Mouse (Mus musculus) heart, embryonic 16.5 days (tissue): ENCODE measurements around the gene Abhd17c. TPM values are rescaled to one million over a fixed set of nuclear protein-coding genes. Genes with fewer than 3 reads are reported as not detected.

Experiments used
- ATAC-seq: fragments of 200-750 bp; cut with Nextera tagmentation; replicated peaks from 2 replicates; pipeline ENCODE4 v1.8.0; 2017; ENCODE audit warnings: moderate number of reproducible peaks; ENCODE audit not compliant: insufficient read depth, low FRiP score; ENCODE audit errors: extremely low read depth
- H3K27ac ChIP-seq: fragments of 300-500 bp; sonication (generic); 2 replicates; pipeline ENCODE4 v1.5.1; 2014; ENCODE audit warnings: mild to moderate bottlenecking, low read length, control low read depth, moderate library complexity
- H3K27me3 ChIP-seq: fragments of 300-500 bp; sonication (generic); 2 replicates; pipeline ENCODE4 v1.6.1; 2014; ENCODE audit warnings: low read length, mixed read lengths; ENCODE audit not compliant: control insufficient read depth, insufficient read depth
- H3K36me3 ChIP-seq: fragments of 300-500 bp; sonication (generic); 2 replicates; pipeline ENCODE4 v1.6.1; 2014; ENCODE audit not compliant: control insufficient read depth, insufficient read depth
- H3K4me1 ChIP-seq: fragments of 300-500 bp; sonication (generic); 2 replicates; pipeline ENCODE4 v1.6.1; 2014; ENCODE audit warnings: low read length, mixed read lengths; ENCODE audit not compliant: control insufficient read depth, insufficient read depth
- H3K4me2 ChIP-seq: fragments of 300-500 bp; sonication (generic); 2 replicates; pipeline ENCODE4 v1.6.1; 2014; ENCODE audit warnings: low read depth, mild to moderate bottlenecking, control low read depth, low read length
- H3K4me3 ChIP-seq: fragments of 300-500 bp; sonication (generic); 2 replicates; pipeline ENCODE4 v1.5.1; 2014; ENCODE audit warnings: mild to moderate bottlenecking, control low read depth, low read length
- H3K9ac ChIP-seq: fragments of 300-500 bp; sonication (generic); 2 replicates; pipeline ENCODE4 v1.6.1; 2014; ENCODE audit warnings: low read length, control low read depth
- H3K9me3 ChIP-seq: fragments of 300-500 bp; sonication (generic); replicated peaks from 2 replicates; pipeline ENCODE4 v1.6.1; 2016; ENCODE audit warnings: low read length; ENCODE audit not compliant: control insufficient read depth
- WGBS: fragments of 180-500 bp; shearing (Covaris S2); extraction: QIAGEN DNeasy Blood & Tissue Kit; methylation state at CpG from one replicate; pipeline ENCODE4 v1.1.7; 2014; 5-methylcytosine and 5-hydroxymethylcytosine counted together
- polyA plus RNA-seq: library from polyadenylated mRNA; unstranded; fragments of >200 nt; fragmentation: Nextera tagmentation; extraction: Ambion mirVana; gene quantifications from 2 replicates; pipeline ENCODE4 v1.2.1, GENCODE M21; 2015

Gene Abhd17c
- polyA plus RNA-seq, 1 experiment from 2014 or later, result 14.5 TPM

DNA sequence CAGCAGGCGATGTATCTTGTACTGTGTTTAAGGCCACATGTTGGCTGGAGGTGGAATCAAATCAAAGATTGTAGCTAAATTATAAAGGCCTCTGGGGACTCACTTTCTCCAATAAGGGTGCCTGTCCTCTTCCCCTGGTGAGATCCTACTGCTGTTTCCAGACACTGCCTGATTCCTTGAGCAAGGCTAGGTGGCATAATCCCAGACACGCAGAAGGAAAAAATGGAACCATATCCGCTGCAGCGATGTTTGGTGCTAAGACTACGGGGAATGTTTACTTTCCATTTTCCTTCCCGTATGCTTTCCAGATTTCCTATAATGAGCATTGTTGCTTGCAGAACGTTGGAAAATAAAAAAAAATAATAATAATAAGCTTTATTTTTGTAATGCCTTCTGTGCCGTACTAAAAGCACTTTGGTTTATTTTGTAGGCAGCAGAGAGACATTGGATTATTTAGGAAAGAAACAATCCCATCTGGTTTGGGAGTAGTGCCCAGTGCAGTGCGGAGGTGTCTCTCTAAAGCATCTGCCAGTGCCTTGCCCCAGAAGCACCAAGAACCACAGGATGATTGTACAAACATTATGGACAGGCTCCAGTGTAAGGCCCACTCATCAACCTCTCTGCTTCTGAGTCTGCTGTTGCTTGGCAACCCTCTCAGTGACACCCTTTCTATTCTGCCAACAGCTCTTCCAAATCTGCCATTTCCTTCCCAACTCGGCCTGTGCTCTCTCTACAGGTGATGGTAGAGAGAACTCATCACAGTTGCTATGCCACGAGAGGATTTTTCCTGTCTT is 23.2 kb upstream of the Abhd17c start:
- no peak overlapping the region for H3K4me2 ChIP-seq
- WGBS, result 77% methylated on average over 11 of the region's 11 CpGs
- no peak for ATAC-seq
- H3K27me3 ChIP-seq, result no peaks in the 10 kb centered on the region
- no peaks in the 10 kb centered on the region for H3K36me3 ChIP-seq
- H3K9me3 ChIP-seq, result no peaks in the 10 kb centered on the region
- no peak overlapping the region for H3K27ac ChIP-seq
- H3K4me1 ChIP-seq, result no peaks in the 10 kb centered on the region
- no peak overlapping the region for H3K4me3 ChIP-seq
- H3K9ac ChIP-seq, result no peak overlapping the region

DNA sequence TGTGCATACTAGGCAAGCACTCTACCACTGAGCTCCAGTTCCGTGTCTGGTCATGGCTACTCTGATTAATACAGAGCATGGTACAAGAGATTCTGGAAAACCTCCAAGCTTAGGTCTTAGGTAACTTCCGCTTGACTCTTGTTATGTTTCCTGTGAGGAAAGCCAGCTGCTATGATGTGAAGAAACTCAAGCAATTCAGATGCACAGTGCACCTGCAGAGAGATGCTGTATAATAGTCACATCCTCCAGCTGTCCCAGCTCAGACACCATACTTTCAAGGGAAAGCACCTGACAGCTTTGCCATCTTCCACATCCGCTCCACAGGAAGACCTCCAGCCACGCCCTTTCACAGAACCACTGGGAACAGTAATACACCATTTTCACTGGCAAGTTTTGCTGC is 21.7 kb upstream of the Abhd17c start:
- no peaks in the 10 kb centered on the region for H3K27me3 ChIP-seq
- no peak overlapping the region for H3K4me2 ChIP-seq
- H3K9me3 ChIP-seq, result no peaks in the 10 kb centered on the region
- ATAC-seq, result no peak
- no peak overlapping the region for H3K27ac ChIP-seq
- WGBS, result 65% methylated on average over 4 of the region's 4 CpGs
- H3K4me3 ChIP-seq, result no peak overlapping the region
- H3K4me1 ChIP-seq, result no peaks in the 10 kb centered on the region
- H3K9ac ChIP-seq, result no peak overlapping the region
- no peaks in the 10 kb centered on the region for H3K36me3 ChIP-seq

DNA sequence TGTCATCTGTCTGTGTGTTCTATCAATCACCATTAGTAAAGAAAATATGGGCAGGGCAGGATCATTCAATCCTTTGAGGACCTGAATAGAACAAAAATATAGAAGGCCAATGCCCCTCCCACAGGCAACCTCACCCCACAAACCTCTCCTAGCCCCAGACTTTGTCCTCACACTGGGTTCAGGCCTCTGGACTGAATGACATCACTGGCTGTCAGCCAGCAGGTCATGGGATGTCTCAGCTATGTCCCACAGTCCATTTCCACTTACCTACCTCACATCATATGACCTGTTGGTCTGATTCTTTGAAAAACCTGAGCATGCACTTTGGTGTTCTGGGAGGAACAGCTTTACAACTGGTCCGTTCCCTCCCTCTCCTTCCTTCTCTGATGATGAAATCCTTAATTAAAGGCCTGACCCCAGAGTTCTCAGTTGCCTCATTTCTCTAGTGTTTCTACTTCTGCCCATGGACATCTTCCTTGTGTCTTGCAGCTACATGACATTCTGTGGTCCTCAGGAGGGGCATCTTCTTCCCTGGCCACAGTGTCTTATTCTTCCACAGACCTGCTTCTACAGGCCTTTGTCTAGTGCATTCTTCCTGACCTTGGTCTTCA is 19.6 kb upstream of the Abhd17c start:
- no peak for ATAC-seq
- no peak overlapping the region for H3K4me3 ChIP-seq
- H3K27ac ChIP-seq, result no peak overlapping the region
- H3K9ac ChIP-seq, result no peak overlapping the region
- WGBS, result 61% methylated on average over 1 of the region's 1 CpGs
- H3K4me2 ChIP-seq, result no peak overlapping the region
- no peaks in the 10 kb centered on the region for H3K4me1 ChIP-seq
- no peaks in the 10 kb centered on the region for H3K36me3 ChIP-seq
- no peaks in the 10 kb centered on the region for H3K9me3 ChIP-seq
- H3K27me3 ChIP-seq, result no peaks in the 10 kb centered on the region

DNA sequence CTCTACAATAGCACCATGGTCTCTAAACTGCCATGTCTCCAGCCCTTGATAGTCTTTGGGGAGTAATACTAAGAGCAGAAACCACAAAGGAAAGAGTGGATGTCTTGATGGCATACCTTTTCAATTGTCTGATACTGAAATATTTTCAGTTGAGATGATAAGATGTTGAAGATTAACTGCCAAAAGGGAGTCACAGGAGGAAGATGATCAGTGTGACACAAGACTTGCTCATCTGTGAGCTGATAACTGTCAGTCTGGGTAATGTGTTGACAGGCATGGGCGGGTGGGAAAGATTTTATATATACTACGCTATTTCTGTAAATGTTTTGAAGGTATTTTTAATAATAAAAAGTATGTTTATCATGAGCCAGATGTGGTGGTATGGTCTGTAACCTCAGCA is 16.7 kb upstream of the Abhd17c start:
- no peaks in the 10 kb centered on the region for H3K9me3 ChIP-seq
- no peak overlapping the region for H3K27ac ChIP-seq
- no peak for ATAC-seq
- H3K27me3 ChIP-seq, result no peaks in the 10 kb centered on the region
- H3K4me2 ChIP-seq, result no peak overlapping the region
- WGBS, result 88% methylated on average over 2 of the region's 2 CpGs
- no peaks in the 10 kb centered on the region for H3K36me3 ChIP-seq
- H3K4me3 ChIP-seq, result no peak overlapping the region
- H3K9ac ChIP-seq, result no peak overlapping the region
- H3K4me1 ChIP-seq, result 0 out of 2 replicates have a peak, but pooled peaks cover 2% of the 10 kb centered on the region

DNA sequence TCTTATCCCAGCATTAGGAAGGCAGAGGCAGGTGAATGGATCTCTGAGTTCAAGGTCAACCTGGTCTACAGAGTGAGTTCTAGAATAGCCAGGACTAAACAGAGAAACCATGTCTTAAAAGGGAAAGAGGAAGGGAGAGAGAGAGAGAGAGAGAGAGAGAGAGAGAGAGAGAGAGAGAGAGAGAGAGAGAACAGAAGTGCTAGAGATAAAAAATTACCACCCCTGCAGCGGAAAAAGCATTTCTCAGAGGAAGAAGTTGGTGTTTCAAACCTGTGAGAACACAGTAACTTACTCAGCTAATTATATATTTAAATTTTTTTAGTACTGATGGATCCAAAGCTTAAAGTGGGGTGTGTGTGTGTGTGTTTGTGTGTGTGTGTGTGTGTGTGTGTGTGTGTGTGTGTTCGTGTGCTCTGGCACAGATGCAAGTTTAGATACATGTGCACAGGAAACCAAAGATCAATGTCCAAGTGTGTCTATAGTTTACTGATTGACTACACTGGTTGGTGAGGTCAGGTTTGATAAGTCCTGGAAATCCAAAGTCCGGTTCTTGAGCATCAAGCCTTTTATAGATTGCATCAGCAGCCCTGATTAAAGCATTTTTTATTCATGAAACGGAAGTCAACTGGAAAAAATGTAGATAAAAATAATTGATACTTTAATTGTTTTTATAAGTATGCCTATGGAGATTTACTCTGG is 15.2 kb upstream of the Abhd17c start:
- Histone ChIP-seq H3K4me3 (no peak overlapping the region), H3K9me3 (no peaks in the 10 kb centered on the region), H3K4me2 (no peak overlapping the region), H3K9ac (no peak overlapping the region), H3K36me3 (no peaks in the 10 kb centered on the region), H3K27me3 (no peaks in the 10 kb centered on the region), H3K27ac (no peak overlapping the region), H3K4me1 (0 out of 2 replicates have a peak, but pooled peaks cover 2% of the 10 kb centered on the region)
- WGBS, result 72% methylated on average over 4 of the region's 4 CpGs
- ATAC-seq, result no peak

DNA sequence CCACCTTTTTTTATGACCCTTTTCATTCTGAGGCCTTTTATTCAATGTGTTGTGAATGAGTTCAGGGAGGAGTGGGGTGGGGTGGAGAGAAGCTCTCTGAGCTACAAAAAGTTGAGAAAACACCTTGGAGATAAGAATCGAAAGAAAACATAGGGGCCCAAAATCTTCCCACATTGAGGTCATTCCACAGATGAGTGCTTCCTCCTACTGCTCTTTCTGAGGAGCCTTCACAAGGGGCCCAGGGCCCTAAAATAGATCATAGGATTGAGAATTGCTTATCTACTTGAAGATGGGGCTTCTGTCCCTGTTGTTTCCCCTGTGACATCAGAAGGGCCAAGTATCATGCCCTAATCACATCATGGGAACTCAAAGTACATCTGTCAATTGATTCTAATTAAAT is 14.3 kb upstream of the Abhd17c start:
- WGBS, result 21% methylated on average over 1 of the region's 1 CpGs
- ATAC-seq, result no peak
- H3K36me3 ChIP-seq, result no peaks in the 10 kb centered on the region

DNA sequence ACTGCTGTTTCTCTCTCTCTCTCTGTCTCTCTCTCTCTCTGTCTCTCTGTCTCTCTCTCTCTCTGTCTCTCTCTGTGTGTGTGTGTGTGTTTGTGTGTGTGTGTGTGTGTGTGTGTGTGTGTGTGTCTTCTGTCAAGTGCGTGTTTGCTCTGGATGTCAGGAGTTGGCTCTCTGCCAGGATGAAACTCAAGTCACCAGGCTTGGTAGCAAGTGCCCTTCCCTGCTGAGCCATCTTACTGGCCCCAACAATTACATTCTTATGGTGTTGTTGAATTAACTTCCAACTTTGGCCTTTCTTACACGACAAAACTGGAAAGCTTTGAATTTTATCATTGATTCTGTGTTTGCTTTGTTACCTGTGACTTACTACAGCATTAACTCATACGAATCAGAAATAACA is 13.6 kb upstream of the Abhd17c start:
- no peaks in the 10 kb centered on the region for H3K9me3 ChIP-seq
- H3K4me3 ChIP-seq, result no peak overlapping the region
- 0 out of 2 replicates have a peak, but pooled peaks cover 2% of the 10 kb centered on the region for H3K4me1 ChIP-seq
- WGBS, result 46% methylated on average over 3 of the region's 3 CpGs
- H3K4me2 ChIP-seq, result no peak overlapping the region
- no peaks in the 10 kb centered on the region for H3K27me3 ChIP-seq
- H3K27ac ChIP-seq, result no peak overlapping the region
- no peaks in the 10 kb centered on the region for H3K36me3 ChIP-seq
- no peak for ATAC-seq
- no peak overlapping the region for H3K9ac ChIP-seq

More for the DNA sequence above, 14.3 kb upstream of the Abhd17c start:
- Histone ChIP-seq H3K4me3 (no peak overlapping the region), H3K4me2 (no peak overlapping the region), H3K27me3 (no peaks in the 10 kb centered on the region), H3K9ac (no peak overlapping the region), H3K4me1 (0 out of 2 replicates have a peak, but pooled peaks cover 2% of the 10 kb centered on the region), H3K27ac (no peak overlapping the region), H3K9me3 (no peaks in the 10 kb centered on the region)

DNA sequence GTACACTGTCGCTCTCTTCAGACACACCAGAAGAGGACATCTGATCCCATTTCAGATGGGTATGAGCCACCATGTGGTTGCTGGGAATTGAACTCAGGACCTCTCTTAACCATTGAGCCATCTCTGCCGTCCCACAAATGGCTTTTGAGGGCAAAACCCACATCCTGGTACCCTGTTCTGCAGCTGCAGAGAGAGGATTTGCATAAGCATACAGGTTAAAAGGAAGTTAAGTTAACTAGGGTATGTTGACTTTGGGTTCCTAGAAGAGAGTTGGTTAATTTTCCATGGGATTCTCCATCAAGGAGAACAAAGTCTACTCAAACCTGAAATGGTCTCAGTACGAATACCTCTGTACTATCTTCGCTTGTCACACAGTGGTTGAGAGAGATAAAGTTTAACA is 13.2 kb upstream of the Abhd17c start:
- Histone ChIP-seq H3K27ac (no peak overlapping the region), H3K36me3 (no peaks in the 10 kb centered on the region), H3K9me3 (no peaks in the 10 kb centered on the region), H3K4me1 (0 out of 2 replicates have a peak, but pooled peaks cover 2% of the 10 kb centered on the region), H3K4me3 (no peak overlapping the region), H3K9ac (no peak overlapping the region), H3K27me3 (no peaks in the 10 kb centered on the region), H3K4me2 (no peak overlapping the region)
- ATAC-seq, result peak; percentile 31
- 64% methylated on average over 4 of the region's 4 CpGs for whole genome bisulfite sequencing

DNA sequence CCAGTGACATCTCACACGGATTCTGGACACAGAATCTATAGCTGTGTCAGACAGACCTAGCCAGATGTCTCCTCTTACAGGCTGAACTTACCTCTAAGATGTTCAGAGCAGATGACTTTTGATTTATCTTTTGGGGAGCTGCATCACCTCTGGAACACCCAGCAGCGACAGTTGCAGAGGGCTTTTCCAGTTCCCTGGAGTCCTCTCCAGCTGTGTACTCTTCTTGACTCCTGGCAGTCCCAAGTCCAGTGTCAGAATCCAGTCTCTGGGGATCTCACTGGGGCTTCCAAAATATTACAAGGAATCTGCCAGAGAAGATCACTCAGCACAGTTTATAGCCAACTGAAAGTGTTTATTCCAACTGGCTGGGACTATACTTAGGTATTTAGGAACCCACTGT is 12.7 kb upstream of the Abhd17c start:
- Histone ChIP-seq H3K27me3 (no peaks in the 10 kb centered on the region), H3K9me3 (no peaks in the 10 kb centered on the region), H3K4me3 (no peak overlapping the region), H3K4me2 (no peak overlapping the region), H3K27ac (no peak overlapping the region), H3K4me1 (0 out of 2 replicates have a peak, but pooled peaks cover 2% of the 10 kb centered on the region), H3K9ac (no peak overlapping the region), H3K36me3 (no peaks in the 10 kb centered on the region)
- no peak for ATAC-seq
- WGBS, result 61% methylated on average over 2 of the region's 2 CpGs
